Mouse (Mus musculus) E14TG2a.4 (cell line): ENCODE measurements around the gene Pkd1.

Experiments used
- CTCF ChIP-seq: conservative IDR thresholded peaks from 2 replicates; pipeline ENCODE4 v1.5.1; 2014; ENCODE audit warnings: low read length
- NANOG ChIP-seq: IDR thresholded peaks from 2 replicates; pipeline ENCODE4 v1.6.1; 2014; ENCODE audit warnings: borderline replicate concordance, low read length, mixed read lengths
- POU5F1 ChIP-seq: IDR thresholded peaks from 2 replicates; pipeline ENCODE4 v1.6.1; 2014; ENCODE audit warnings: low read length, borderline replicate concordance

DNA sequence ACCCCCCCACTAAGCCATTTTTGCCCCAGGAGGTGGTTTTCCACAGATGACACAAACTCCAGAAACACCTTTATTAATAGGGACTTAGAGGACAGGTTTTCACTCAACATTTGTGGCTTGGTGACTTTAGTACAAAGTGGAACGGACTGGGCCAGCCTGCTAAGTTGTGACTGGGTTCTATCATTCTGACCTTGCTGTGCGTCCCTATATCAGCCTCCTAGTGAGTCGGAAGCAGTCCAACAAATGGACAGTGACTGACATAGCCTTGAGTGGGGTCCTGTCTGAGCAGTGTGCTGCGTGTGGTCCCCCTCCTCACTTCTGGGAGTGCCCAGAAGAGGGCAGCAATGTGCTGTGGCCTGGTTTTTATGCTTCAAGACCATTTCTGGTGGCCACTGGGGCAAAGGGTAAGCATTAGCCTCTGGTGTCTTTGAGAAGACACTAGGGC lies 20.6 kb upstream of the Pkd1 start:
- TF ChIP-seq CTCF, result peak; percentile 50
- no peak for TF ChIP-seq NANOG
- TF ChIP-seq POU5F1, result no peak
